Comparison of ENCODE assay signal across 7 mouse cellular contexts in the genomic region with DNA sequence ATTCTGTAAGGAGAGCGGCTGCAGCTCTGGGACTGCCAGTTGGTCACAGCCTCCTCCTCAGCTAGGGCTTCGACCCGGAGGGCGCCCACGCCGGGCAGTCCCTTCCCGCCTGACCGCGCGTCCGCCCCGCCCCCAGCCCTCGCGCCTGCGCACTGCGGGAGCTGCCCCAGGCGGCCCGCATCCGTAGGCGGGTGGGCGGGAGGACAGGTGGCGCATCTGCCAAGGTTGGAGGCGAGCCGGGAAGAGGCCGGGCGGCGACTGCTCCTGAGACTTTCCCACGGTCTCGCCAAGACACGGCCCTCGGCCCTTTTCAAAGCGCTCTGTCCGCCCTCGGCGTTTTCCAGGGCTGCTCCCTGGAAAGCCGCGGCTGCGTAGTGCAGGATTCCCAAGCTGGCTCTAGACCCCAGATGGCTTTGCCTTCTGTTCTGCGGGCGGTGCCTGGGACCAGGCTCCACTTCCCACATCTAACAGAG. TPM values are rescaled to one million over a fixed set of nuclear protein-coding genes. Genes with fewer than 3 reads are reported as not detected.
DNase-seq lines count a peak whose midpoint lies in the region; ATAC-seq and TF ChIP-seq lines count a peak whose summit lies in the region.

A gene (minus strand): TSS at position 464 of the 473 bp plus-strand sequence.

- peak; percentile 82 for ATAC-seq in limb, embryonic 14.5 days (ENCODE audit: low FRiP score, low read depth)
- ATAC-seq in stomach, postnatal 0 days (ENCODE audit: low FRiP score, low TSS enrichment): peak; percentile 60; the same call in 1 of the 2 replicates

- no peak within 1 kb of the TSS for H3K27ac ChIP-seq in bone marrow macrophage, adult 2 months (ENCODE audit: insufficient read depth, low read depth, low read length)
- H3K27ac ChIP-seq in limb, embryonic 14.5 days (replicated peaks; ENCODE audit: low read depth, low read length): no peak within 1 kb of the TSS
- H3K27ac ChIP-seq in stomach, postnatal 0 days (replicated peaks): no peak within 1 kb of the TSS

- no peak for TF ChIP-seq POLR2A in bone marrow macrophage, adult 2 months (IDR thresholded peaks at IDR 0.05; ENCODE audit: borderline replicate concordance, low read depth, low read length)
- no peak for TF ChIP-seq POLR2A in limb, embryonic 14.5 days (IDR thresholded peaks at IDR 0.05; ENCODE audit: borderline replicate concordance, extremely low read depth, insufficient read depth, insufficient read length)
- peak; percentile 61 for TF ChIP-seq POLR2A in myocyte (IDR thresholded peaks at IDR 0.05; ENCODE audit: insufficient read length, low read depth)

- TF ChIP-seq CTCF in bone marrow macrophage, adult 2 months (IDR thresholded peaks at IDR 0.05; ENCODE audit: low read depth, low read length): no peak
- no peak for TF ChIP-seq CTCF in stomach, postnatal 0 days (IDR thresholded peaks at IDR 0.05; ENCODE audit: low read depth)

- H3K9me3 ChIP-seq in limb, embryonic 14.5 days (ENCODE audit: control insufficient read depth, low read length): no peaks in the 10 kb centered on the region
- H3K9me3 ChIP-seq in stomach, postnatal 0 days (ENCODE audit: control insufficient read depth, low read length): no peaks in the 10 kb centered on the region

- TF ChIP-seq EP300 in stomach, postnatal 0 days (optimal IDR thresholded peaks at IDR 0.05): no peak

- H3ac ChIP-seq in myocyte (ENCODE audit: control insufficient read depth, insufficient read length): no peak within 1 kb of the TSS

- H3K79me2 ChIP-seq in myocyte (ENCODE audit: control insufficient read depth, insufficient read depth): no peaks in the 10 kb centered on the region

- H3K27me3 ChIP-seq in limb, embryonic 14.5 days (ENCODE audit: control insufficient read depth, insufficient read depth, low read length): peaks cover 35% of the 10 kb centered on the region
- no peaks in the 10 kb centered on the region for H3K27me3 ChIP-seq in myocyte (ENCODE audit: control insufficient read depth, insufficient read depth, insufficient read length)
- 0 out of 2 replicates have a peak, but pooled peaks cover 2% of the 10 kb centered on the region for H3K27me3 ChIP-seq in stomach, postnatal 0 days (ENCODE audit: control insufficient read depth, insufficient read depth, low read length)

- peaks cover 11% of the 10 kb centered on the region for H3K4me1 ChIP-seq in bone marrow macrophage, adult 2 months (ENCODE audit: control insufficient read depth, insufficient read depth, low read length)
- H3K4me1 ChIP-seq in limb, embryonic 14.5 days (ENCODE audit: control insufficient read depth, insufficient read depth, low read length): peaks cover 3% of the 10 kb centered on the region; the same call in 1 of the 2 replicates
- H3K4me1 ChIP-seq in stomach, postnatal 0 days (replicated peaks; ENCODE audit: control insufficient read depth, insufficient read depth): no peaks in the 10 kb centered on the region

- peak within 1 kb of the TSS; percentile 88 for H3K4me2 ChIP-seq in limb, embryonic 14.5 days (replicated peaks; ENCODE audit: low read depth, low read length, severe bottlenecking)
- peak within 1 kb of the TSS; percentile 89 for H3K4me2 ChIP-seq in myocyte (ENCODE audit: low read depth)
- H3K4me2 ChIP-seq in stomach, postnatal 0 days (replicated peaks; ENCODE audit: low read depth): peak within 1 kb of the TSS; percentile 83

- peak; percentile 85 for DNase-seq in embryo, embryonic 9.5 days (ENCODE audit: extremely low spot score)
- peak; percentile 57 to 72 for DNase-seq in heart, adult 18-20 months
- peak; percentile 77 for DNase-seq in kidney, adult 18-20 months
- DNase-seq in limb, embryonic 14.5 days (ENCODE audit: low spot score): peak; percentile 29
- DNase-seq in stomach, postnatal 0 days (ENCODE audit: low spot score): peak; percentile 68

- under 1% methylated on average over 40 of the region's 40 CpGs for WGBS in limb, embryonic 14.5 days
- WGBS in stomach, postnatal 0 days: 1% methylated on average over 37 of the region's 40 CpGs

- peak within 1 kb of the TSS; percentile 61 for H3K9ac ChIP-seq in limb, embryonic 14.5 days (ENCODE audit: low read depth, low read length, severe bottlenecking)
- peak within 1 kb of the TSS; percentile 55; the same call in 1 of the 2 replicates for H3K9ac ChIP-seq in stomach, postnatal 0 days (ENCODE audit: low read length)

- peak within 1 kb of the TSS; percentile 53 for H3K4me3 ChIP-seq in bone marrow macrophage, adult 2 months (ENCODE audit: insufficient read depth, low read length)
- H3K4me3 ChIP-seq in limb, embryonic 14.5 days (replicated peaks; ENCODE audit: low read length): peak within 1 kb of the TSS; percentile 56
- H3K4me3 ChIP-seq in myocyte: peak within 1 kb of the TSS; percentile 22
- H3K4me3 ChIP-seq in stomach, postnatal 0 days (ENCODE audit: low read depth, low read length): peak within 1 kb of the TSS; percentile 54

- H3K36me3 ChIP-seq in limb, embryonic 14.5 days (ENCODE audit: control insufficient read depth, insufficient read depth, low read length): no peaks in the 10 kb centered on the region
- H3K36me3 ChIP-seq in myocyte (ENCODE audit: control insufficient read depth, insufficient read depth): no peaks in the 10 kb centered on the region
- no peaks in the 10 kb centered on the region for H3K36me3 ChIP-seq in stomach, postnatal 0 days (ENCODE audit: control insufficient read depth, insufficient read depth, low read length)

TF ChIP-seq in myocyte, 11 proteins besides CTCF, POLR2A, EP300 and RAD21:
- peak in 2 of 3 experiments; percentile 70 to 72 for TF ChIP-seq MYOG (IDR thresholded peaks at IDR 0.05; ENCODE audit: control insufficient read depth in 1 of 3, insufficient read depth in 1 of 3, insufficient read length in 2 of 3, low read depth in 2 of 3)
- no peak for TF ChIP-seq USF1 (IDR thresholded peaks at IDR 0.05; ENCODE audit: low read depth)
- TF ChIP-seq CEBPB (IDR thresholded peaks at IDR 0.05; ENCODE audit: insufficient read depth, poor library complexity, severe bottlenecking): no peak
- TF ChIP-seq REST (IDR thresholded peaks at IDR 0.05; ENCODE audit: insufficient read depth, insufficient read length): no peak
- TF ChIP-seq TCF12 (IDR thresholded peaks at IDR 0.05; ENCODE audit: insufficient read depth, poor library complexity, severe bottlenecking): no peak
- peak in 2 of 3 experiments; percentile 82 to 93 for TF ChIP-seq MYOD1 (IDR thresholded peaks at IDR 0.05; ENCODE audit: control insufficient read depth in 1 of 3, insufficient read length in 2 of 3, low read depth in 2 of 3)
- TF ChIP-seq SRF (IDR thresholded peaks at IDR 0.05; ENCODE audit: control insufficient read depth, insufficient read length, low read depth): no peak
- TF ChIP-seq TCF3 (IDR thresholded peaks at IDR 0.05; ENCODE audit: insufficient read length, low read depth): no peak
- no peak for TF ChIP-seq E2F4 (IDR thresholded peaks at IDR 0.05; ENCODE audit: insufficient read depth)
- peak; percentile 45 for TF ChIP-seq POLR2AphosphoS2 (IDR thresholded peaks at IDR 0.05; ENCODE audit: insufficient read length, low read depth)
- no peak for TF ChIP-seq MAX (IDR thresholded peaks at IDR 0.05; ENCODE audit: low read depth)

RNA-seq across cellular contexts. Expression of the gene that starts here (rescaled TPM):
- polyA plus RNA-seq in bone marrow macrophage, adult 2 months (2012; ENCODE audit: insufficient read depth, insufficient read length, missing spikeins): not detected in 2 replicates
- not detected for total RNA-seq in heart, adult 18-20 months (2021)
- 1.4 and 1.9 TPM in 2 replicates for polyA plus RNA-seq in limb, embryonic 14.5 days (2012; rRNA removed)
- 3.1 and 3.7 TPM in 2 replicates for polyA plus RNA-seq in limb, embryonic 14.5 days (2014; fragmentation: Nextera tagmentation; extraction: Ambion mirVana)
- 0.90 TPM for polyA plus RNA-seq in myocyte (2012; fragmentation: generic; extraction: Trizol)
- polyA plus RNA-seq in stomach, postnatal 0 days (2015; fragmentation: Nextera tagmentation; extraction: Ambion mirVana): 1.7 and 2.3 TPM in 2 replicates

Comparison
In these comparisons a context has a peak if more than half of its experiments do, and no peak if none do; other contexts are left out.
1. Peak in DNase-seq in heart, adult 18-20 months; RNA of the gene not detected or under 1 TPM.
2. DNase-seq: peak in every context shown above with its lines; median percentile 85 in embryo, embryonic 9.5 days; 77 in kidney, adult 18-20 months; 68 in stomach, postnatal 0 days; 64 in heart, adult 18-20 months; 29 in limb, embryonic 14.5 days.